Mouse (Mus musculus) megakaryocyte, adult 5-6 weeks (primary cell): ENCODE results near the gene M6pr. TPM values are rescaled to one million over a fixed set of nuclear protein-coding genes. Genes with fewer than 3 reads are reported as not detected.
A peak's percentile ranks its signal among the peaks of the same experiment; 100 is the strongest.

ENCODE experiments used
- ATAC-seq: 2 replicates; pipeline ENCODE4 v1.8.0; 2016; ENCODE audit warnings: mild to moderate bottlenecking, inconsistent platforms; ENCODE audit not compliant: poor library complexity, severe bottlenecking
- total RNA-seq, 2 experiments: library from RNA; stranded (forward) in 1 of 2; stranded (reverse) in 1 of 2; fragments of 153-499, 151-499 nt in 1 of 2; fragments of 221-1000, 200-1000 nt in 1 of 2; gene quantifications; 2 replicates each; pipeline versions ENCODE4 v1.2.3 to v1.2.4; 2015 to 2017

The M6pr gene
- total RNA-seq, 2 experiments from 2014 or later: 158 to 358 TPM

- peak; percentile 74 for ATAC-seq
Measured at GRCm38 (mm10) chr6:122297279-122298222, 11.0 kb upstream of the M6pr start.

- ATAC-seq: no peak
Measured at GRCm38 (mm10) chr6:122298223-122298609, 10.3 kb upstream of the M6pr start.

GRCm38 (mm10) chr6:122299621-122300133 is 8.8 kb upstream of the M6pr start:
- no peak for ATAC-seq

- no peak for ATAC-seq
Measured at GRCm38 (mm10) chr6:122302121-122302520, 6.4 kb upstream of the M6pr start.

GRCm38 (mm10) chr6:122302661-122303060 is 5.9 kb upstream of the M6pr start:
- peak; percentile 45 for ATAC-seq

- ATAC-seq: no peak
Measured at GRCm38 (mm10) chr6:122303526-122303925, 5.0 kb upstream of the M6pr start.

GRCm38 (mm10) chr6:122304355-122304754 is 4.2 kb upstream of the M6pr start:
- 0 out of 2 replicates have a peak, but pooled peaks have one; percentile 15 for ATAC-seq

GRCm38 (mm10) chr6:122304790-122305555 is 3.5 kb upstream of the M6pr start:
- no peak for ATAC-seq

GRCm38 (mm10) chr6:122306707-122307106 is 1.8 kb upstream of the M6pr start:
- no peak for ATAC-seq

GRCm38 (mm10) chr6:122308136-122308504 is 400 bp upstream of the M6pr start:
- ATAC-seq: 0 out of 2 replicates have a peak, but pooled peaks have one; percentile 0

- ATAC-seq: peak; percentile 23
Measured at GRCm38 (mm10) chr6:122309446-122309960, 983 bp downstream of the M6pr start.

- ATAC-seq: no peak
Measured at GRCm38 (mm10) chr6:122310187-122310820, 1.8 kb downstream of the M6pr start.

GRCm38 (mm10) chr6:122318726-122319125 is 10.2 kb downstream of the M6pr start:
- no peak for ATAC-seq

- no peak for ATAC-seq
Measured at GRCm38 (mm10) chr6:122325361-122325975, 16.9 kb downstream of the M6pr start.

GRCm38 (mm10) chr6:122333081-122333612 is 24.6 kb downstream of the M6pr start:
- ATAC-seq: 0 out of 2 replicates have a peak, but pooled peaks have one; percentile 21

- ATAC-seq: no peak
Measured at GRCm38 (mm10) chr6:122334786-122335340, 26.3 kb downstream of the M6pr start.

GRCm38 (mm10) chr6:122337546-122337945 is 29.0 kb downstream of the M6pr start:
- ATAC-seq: no peak

- peak; percentile 73 for ATAC-seq
Measured at GRCm38 (mm10) chr6:122339047-122339647, 30.6 kb downstream of the M6pr start.

GRCm38 (mm10) chr6:122339648-122340341 is 31.3 kb downstream of the M6pr start:
- ATAC-seq: peak; percentile 73
